Mouse (Mus musculus): ENCODE data around the gene Gm28036. TPM values are rescaled to one million over a fixed set of nuclear protein-coding genes. Genes with fewer than 3 reads are reported as not detected.

The Gm28036 gene
- polyA plus RNA-seq, 2 experiments = 10.9 to 14.4 TPM

DNA sequence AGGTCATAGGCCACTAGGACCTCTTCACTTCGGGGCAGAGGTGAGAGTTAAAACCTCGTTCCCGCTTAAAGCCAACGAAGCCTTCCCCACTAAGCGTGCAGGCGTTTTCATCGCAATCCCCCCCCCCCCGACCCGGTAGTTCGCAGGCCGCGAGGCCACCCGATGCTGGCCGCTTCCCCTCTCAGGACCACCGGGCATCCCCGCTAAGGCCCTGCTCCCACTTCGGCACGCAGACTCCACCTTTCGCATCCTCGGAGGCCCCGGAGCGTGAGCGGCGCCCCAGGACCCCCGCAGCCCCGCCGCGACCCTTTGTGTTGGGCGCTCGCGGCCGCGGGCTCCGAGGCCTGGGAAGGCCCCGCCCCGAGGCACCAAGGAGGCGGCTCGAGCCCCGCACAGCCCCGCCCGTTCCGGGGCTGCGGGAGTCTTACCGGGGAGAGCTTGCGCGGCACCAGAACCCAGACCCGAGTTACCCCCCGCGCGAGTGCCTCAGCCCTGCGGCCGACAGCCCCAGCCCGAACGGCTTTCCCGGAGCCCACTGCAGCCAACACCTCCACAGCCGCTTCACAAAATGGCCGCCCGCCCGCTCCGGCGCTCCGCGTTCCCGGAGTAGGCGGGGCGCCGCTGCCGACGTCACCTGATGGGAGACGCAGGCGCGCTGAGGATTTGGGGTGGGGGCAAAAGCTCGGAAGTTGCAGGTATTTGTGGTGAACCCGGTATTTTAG, 15.4 kb downstream of the Gm28036 start, which contains the start of the genes Cpne1 and Rbm12:
Gene Cpne1 (minus strand): TSS at position 608 of the 722 bp plus-strand sequence.
Gene Rbm12 (minus strand): TSS at position 621 of the 722 bp plus-strand sequence.
- peak; percentile 95 for ATAC-seq (ENCODE audit: low FRiP score, low read depth)
- peak within 1 kb of the TSS; percentile 92 for H3K27ac ChIP-seq (replicated peaks; ENCODE audit: low read depth, low read length)
- no peaks in the 10 kb centered on the region for H3K9me3 ChIP-seq (ENCODE audit: control insufficient read depth, low read length)
- H3K9ac ChIP-seq (ENCODE audit: low read depth, low read length, severe bottlenecking) = peak within 1 kb of the TSS; percentile 98
- peak; percentile 88 for DNase-seq (ENCODE audit: low spot score)
- no peaks in the 10 kb centered on the region for H3K27me3 ChIP-seq (ENCODE audit: control insufficient read depth, insufficient read depth, low read length)
- peaks cover 9% of the 10 kb centered on the region for H3K4me1 ChIP-seq (ENCODE audit: control insufficient read depth, insufficient read depth, low read length)
- no peaks in the 10 kb centered on the region for H3K36me3 ChIP-seq (ENCODE audit: control insufficient read depth, insufficient read depth, low read length)
- WGBS = under 1% methylated on average over 66 of the region's 74 CpGs
- peak; percentile 56; the same call in 1 of the 2 replicates for TF ChIP-seq POLR2A (IDR thresholded peaks at IDR 0.05; ENCODE audit: borderline replicate concordance, extremely low read depth, insufficient read depth, insufficient read length)
- peak within 1 kb of the TSS; percentile 68 for H3K4me2 ChIP-seq (replicated peaks; ENCODE audit: low read depth, low read length, severe bottlenecking)
- peak within 1 kb of the TSS; percentile 91 for H3K4me3 ChIP-seq (replicated peaks; ENCODE audit: low read length)

GRCm38 (mm10) chr2:156110627-156111357, 16.1 kb downstream of the Gm28036 start:
- H3K27ac ChIP-seq (replicated peaks; ENCODE audit: low read depth, low read length) = peak overlapping the region; percentile 92
- H3K27me3 ChIP-seq (ENCODE audit: control insufficient read depth, insufficient read depth, low read length) = no peaks in the 10 kb centered on the region
- ATAC-seq (ENCODE audit: low FRiP score, low read depth) (peak; percentile 45), DNase-seq (ENCODE audit: low spot score) (peak; percentile 52)
- H3K36me3 ChIP-seq (ENCODE audit: control insufficient read depth, insufficient read depth, low read length) = no peaks in the 10 kb centered on the region; the same call in 1 of the 2 replicates
- no peaks in the 10 kb centered on the region for H3K9me3 ChIP-seq (ENCODE audit: control insufficient read depth, low read length)
- H3K4me2 ChIP-seq (replicated peaks; ENCODE audit: low read depth, low read length, severe bottlenecking) = peak overlapping the region; percentile 68
- H3K4me3 ChIP-seq (replicated peaks; ENCODE audit: low read length) = peak overlapping the region; percentile 91
- under 1% methylated on average over 16 of the region's 16 CpGs for WGBS
- peak overlapping the region; percentile 98 for H3K9ac ChIP-seq (ENCODE audit: low read depth, low read length, severe bottlenecking)
- no peak for TF ChIP-seq POLR2A (IDR thresholded peaks at IDR 0.05; ENCODE audit: borderline replicate concordance, extremely low read depth, insufficient read depth, insufficient read length)
- peaks cover 9% of the 10 kb centered on the region for H3K4me1 ChIP-seq (ENCODE audit: control insufficient read depth, insufficient read depth, low read length)

GRCm38 (mm10) chr2:156091926-156092325, 35.0 kb downstream of the Gm28036 start:
- peaks cover 43% of the 10 kb centered on the region for H3K36me3 ChIP-seq (ENCODE audit: control insufficient read depth, insufficient read depth, low read length)
- no peaks in the 10 kb centered on the region for H3K27me3 ChIP-seq (ENCODE audit: control insufficient read depth, insufficient read depth, low read length)
- no peak overlapping the region for H3K27ac ChIP-seq (replicated peaks; ENCODE audit: low read depth, low read length)
- no peaks in the 10 kb centered on the region for H3K4me1 ChIP-seq (ENCODE audit: control insufficient read depth, insufficient read depth, low read length)
- DNase-seq (ENCODE audit: low spot score) = no peak
- WGBS = 53% methylated on average over 5 of the region's 5 CpGs
- no peak for ATAC-seq (ENCODE audit: low FRiP score, low read depth)
- no peak for TF ChIP-seq POLR2A (IDR thresholded peaks at IDR 0.05; ENCODE audit: borderline replicate concordance, extremely low read depth, insufficient read depth, insufficient read length)
- no peak overlapping the region for H3K9ac ChIP-seq (ENCODE audit: low read depth, low read length, severe bottlenecking)
- no peaks in the 10 kb centered on the region for H3K9me3 ChIP-seq (ENCODE audit: control insufficient read depth, low read length)
- no peak overlapping the region for H3K4me2 ChIP-seq (replicated peaks; ENCODE audit: low read depth, low read length, severe bottlenecking)
- H3K4me3 ChIP-seq (replicated peaks; ENCODE audit: low read length) = no peak overlapping the region

- H3K36me3 ChIP-seq (ENCODE audit: control insufficient read depth, insufficient read depth, low read length) = peaks cover 22% of the 10 kb centered on the region
- no peaks in the 10 kb centered on the region for H3K27me3 ChIP-seq (ENCODE audit: control insufficient read depth, insufficient read depth, low read length)
- H3K27ac ChIP-seq (replicated peaks; ENCODE audit: low read depth, low read length) = no peak overlapping the region
- no peak overlapping the region for H3K4me3 ChIP-seq (replicated peaks; ENCODE audit: low read length)
- H3K9me3 ChIP-seq (ENCODE audit: control insufficient read depth, low read length) = no peaks in the 10 kb centered on the region
- no peaks in the 10 kb centered on the region for H3K4me1 ChIP-seq (ENCODE audit: control insufficient read depth, insufficient read depth, low read length)
- 83% methylated on average over 1 of the region's 1 CpGs for WGBS
- no peak for DNase-seq (ENCODE audit: low spot score)
- H3K4me2 ChIP-seq (replicated peaks; ENCODE audit: low read depth, low read length, severe bottlenecking) = no peak overlapping the region
- ATAC-seq (ENCODE audit: low FRiP score, low read depth) = no peak
- no peak overlapping the region for H3K9ac ChIP-seq (ENCODE audit: low read depth, low read length, severe bottlenecking)
- TF ChIP-seq POLR2A (IDR thresholded peaks at IDR 0.05; ENCODE audit: borderline replicate concordance, extremely low read depth, insufficient read depth, insufficient read length) = no peak
Measured at GRCm38 (mm10) chr2:156089799-156090198, 37.1 kb downstream of the Gm28036 start.

- Histone ChIP-seq H3K4me3 (replicated peaks; ENCODE audit: low read length) (no peak overlapping the region), H3K9ac (ENCODE audit: low read depth, low read length, severe bottlenecking) (no peak overlapping the region), H3K36me3 (ENCODE audit: control insufficient read depth, insufficient read depth, low read length) (peaks cover 18% of the 10 kb centered on the region), H3K9me3 (ENCODE audit: control insufficient read depth, low read length) (no peaks in the 10 kb centered on the region), H3K27ac (replicated peaks; ENCODE audit: low read depth, low read length) (no peak overlapping the region), H3K27me3 (ENCODE audit: control insufficient read depth, insufficient read depth, low read length) (no peaks in the 10 kb centered on the region), H3K4me2 (replicated peaks; ENCODE audit: low read depth, low read length, severe bottlenecking) (no peak overlapping the region), H3K4me1 (ENCODE audit: control insufficient read depth, insufficient read depth, low read length) (no peaks in the 10 kb centered on the region)
- WGBS = 84% methylated on average over 7 of the region's 7 CpGs
- ATAC-seq (ENCODE audit: low FRiP score, low read depth) (no peak), DNase-seq (ENCODE audit: low spot score) (no peak)
- TF ChIP-seq POLR2A (IDR thresholded peaks at IDR 0.05; ENCODE audit: borderline replicate concordance, extremely low read depth, insufficient read depth, insufficient read length) = no peak
Measured at GRCm38 (mm10) chr2:156087391-156088110, 39.3 kb downstream of the Gm28036 start.
